Mouse (Mus musculus): Measurements from ENCODE around the gene Abcc6.

GRCm38 (mm10) chr7:46009578-46009977 is 20.5 kb downstream of the Abcc6 start:
- TF ChIP-seq EP300 (IDR thresholded peaks at IDR 0.05; ENCODE audit: low read depth) (no peak), CTCF (IDR thresholded peaks at IDR 0.05; ENCODE audit: low read depth) (peak; percentile 74)
